Mouse (Mus musculus): Measurements from ENCODE around the gene Col6a5.

DNA sequence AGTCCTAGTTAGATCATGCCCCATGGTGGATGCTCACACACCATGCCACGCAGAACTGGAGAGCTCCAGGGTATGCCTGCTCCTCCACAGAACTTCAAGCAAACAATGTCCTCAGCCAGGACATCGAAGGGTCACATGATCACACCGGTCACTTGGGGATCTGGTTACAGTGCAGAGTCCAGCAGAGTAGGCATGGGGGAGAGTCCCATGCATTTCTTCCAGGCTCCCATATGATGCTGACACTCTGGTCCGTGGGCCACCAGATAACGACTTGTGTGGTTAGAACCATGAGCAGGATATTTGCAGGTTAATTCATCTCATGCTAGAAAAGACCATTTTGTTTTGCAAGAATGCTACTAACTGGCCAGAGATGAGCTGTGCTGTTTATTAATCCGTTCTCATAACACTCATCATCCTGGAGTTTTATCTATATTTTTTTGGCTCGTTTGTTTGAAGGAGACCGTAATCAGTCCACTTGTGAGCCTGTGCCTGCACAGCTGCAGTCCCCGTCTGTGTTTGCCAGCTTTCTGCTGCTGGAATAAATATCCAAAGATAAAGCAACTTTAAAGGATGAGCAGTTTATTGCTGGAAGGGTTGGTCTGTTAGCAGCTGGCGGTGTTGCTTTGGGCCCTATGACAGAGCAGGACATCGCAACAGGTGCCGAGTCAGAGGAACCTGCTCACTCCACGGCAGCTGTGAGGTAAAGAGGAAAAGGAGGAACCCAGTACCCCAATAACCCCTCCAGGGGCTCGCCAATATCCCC, 108.2 kb downstream of the Col6a5 start:
- TF ChIP-seq CTCF (IDR thresholded peaks at IDR 0.05; ENCODE audit: borderline replicate concordance, insufficient read depth, low read depth, low read length) = no peak
- TF ChIP-seq POLR2A (IDR thresholded peaks at IDR 0.05; ENCODE audit: borderline replicate concordance, insufficient read depth, low read length) = no peak
